Mouse (Mus musculus): ENCODE measurements at regions not wholly inside any gene's neighbourhood (a gene's known extent, or its start where the extent isn't known, plus 50 kb on each side); places are given as distances from the start of the nearest gene placed in this dataset.

- Histone ChIP-seq H3K9me3 (replicated peaks; ENCODE audit: control insufficient read depth, low read length) (no peaks in the 10 kb centered on the region), H3K27me3 (ENCODE audit: control insufficient read depth, insufficient read depth, low read length) (no peaks in the 10 kb centered on the region), H3K4me3 (replicated peaks; ENCODE audit: low read length) (no peak overlapping the region), H3K4me1 (ENCODE audit: control insufficient read depth, insufficient read depth, low read length) (no peaks in the 10 kb centered on the region), H3K9ac (ENCODE audit: low read length) (no peak overlapping the region), H3K36me3 (ENCODE audit: control insufficient read depth, insufficient read depth, low read length) (no peaks in the 10 kb centered on the region), H3K27ac (ENCODE audit: low read length) (no peak overlapping the region), H3K4me2 (ENCODE audit: low read depth, low read length) (no peak overlapping the region)
- no peak for ATAC-seq (ENCODE audit: insufficient read depth, low FRiP score)
- 86% methylated on average over 7 of the region's 7 CpGs for WGBS
These were observed 310.6 kb upstream of the Dio3 start for GRCm38 (mm10) chr12:109968303-109968702.

GRCm38 (mm10) chr12:109971508-109971907, 307.4 kb upstream of the Dio3 start:
- no peaks in the 10 kb centered on the region for H3K4me1 ChIP-seq (ENCODE audit: control insufficient read depth, insufficient read depth, low read length)
- H3K4me3 ChIP-seq (replicated peaks; ENCODE audit: low read length): no peak overlapping the region
- no peak overlapping the region for H3K9ac ChIP-seq (ENCODE audit: low read length)
- no peaks in the 10 kb centered on the region for H3K27me3 ChIP-seq (ENCODE audit: control insufficient read depth, insufficient read depth, low read length)
- no peaks in the 10 kb centered on the region for H3K9me3 ChIP-seq (replicated peaks; ENCODE audit: control insufficient read depth, low read length)
- H3K27ac ChIP-seq (ENCODE audit: low read length): no peak overlapping the region
- H3K36me3 ChIP-seq (ENCODE audit: control insufficient read depth, insufficient read depth, low read length): no peaks in the 10 kb centered on the region
- no peak overlapping the region for H3K4me2 ChIP-seq (ENCODE audit: low read depth, low read length)
- 70% methylated on average over 3 of the region's 3 CpGs for WGBS
- no peak for ATAC-seq (ENCODE audit: insufficient read depth, low FRiP score)

- Histone ChIP-seq H3K9me3 (replicated peaks; ENCODE audit: control insufficient read depth, low read length) (no peaks in the 10 kb centered on the region), H3K27ac (ENCODE audit: low read length) (no peak overlapping the region), H3K4me1 (ENCODE audit: control insufficient read depth, insufficient read depth, low read length) (no peaks in the 10 kb centered on the region), H3K36me3 (ENCODE audit: control insufficient read depth, insufficient read depth, low read length) (no peaks in the 10 kb centered on the region), H3K4me2 (ENCODE audit: low read depth, low read length) (no peak overlapping the region), H3K4me3 (replicated peaks; ENCODE audit: low read length) (no peak overlapping the region), H3K9ac (ENCODE audit: low read length) (no peak overlapping the region), H3K27me3 (ENCODE audit: control insufficient read depth, insufficient read depth, low read length) (no peaks in the 10 kb centered on the region)
- no peak for ATAC-seq (ENCODE audit: insufficient read depth, low FRiP score)
- WGBS: 49% methylated on average over 5 of the region's 5 CpGs
These were observed 306.4 kb upstream of the Dio3 start for GRCm38 (mm10) chr12:109972366-109973015.

- WGBS: 72% methylated on average over 4 of the region's 4 CpGs
- no peak for ATAC-seq (ENCODE audit: insufficient read depth, low FRiP score)
These were observed 305.3 kb upstream of the Dio3 start for GRCm38 (mm10) chr12:109973598-109973997.

GRCm38 (mm10) chr12:109975176-109975972, 303.5 kb upstream of the Dio3 start:
- Histone ChIP-seq H3K4me1 (ENCODE audit: control insufficient read depth, insufficient read depth, low read length) (no peaks in the 10 kb centered on the region), H3K4me2 (ENCODE audit: low read depth, low read length) (no peak overlapping the region), H3K4me3 (replicated peaks; ENCODE audit: low read length) (no peak overlapping the region), H3K36me3 (ENCODE audit: control insufficient read depth, insufficient read depth, low read length) (no peaks in the 10 kb centered on the region), H3K27ac (ENCODE audit: low read length) (no peak overlapping the region), H3K27me3 (ENCODE audit: control insufficient read depth, insufficient read depth, low read length) (no peaks in the 10 kb centered on the region), H3K9ac (ENCODE audit: low read length) (no peak overlapping the region), H3K9me3 (replicated peaks; ENCODE audit: control insufficient read depth, low read length) (no peaks in the 10 kb centered on the region)
- 88% methylated on average over 17 of the region's 17 CpGs for WGBS
- no peak for ATAC-seq (ENCODE audit: insufficient read depth, low FRiP score)

More at GRCm38 (mm10) chr12:109973598-109973997, 305.3 kb upstream of the Dio3 start:
- no peaks in the 10 kb centered on the region for H3K36me3 ChIP-seq (ENCODE audit: control insufficient read depth, insufficient read depth, low read length)
- no peaks in the 10 kb centered on the region for H3K27me3 ChIP-seq (ENCODE audit: control insufficient read depth, insufficient read depth, low read length)
- no peak overlapping the region for H3K9ac ChIP-seq (ENCODE audit: low read length)
- no peak overlapping the region for H3K4me3 ChIP-seq (replicated peaks; ENCODE audit: low read length)
- H3K4me2 ChIP-seq (ENCODE audit: low read depth, low read length): no peak overlapping the region
- no peaks in the 10 kb centered on the region for H3K9me3 ChIP-seq (replicated peaks; ENCODE audit: control insufficient read depth, low read length)
- H3K27ac ChIP-seq (ENCODE audit: low read length): no peak overlapping the region
- H3K4me1 ChIP-seq (ENCODE audit: control insufficient read depth, insufficient read depth, low read length): no peaks in the 10 kb centered on the region

GRCm38 (mm10) chr12:109984651-109985050, 294.2 kb upstream of the Dio3 start:
- 70% methylated on average over 11 of the region's 11 CpGs for WGBS
- Histone ChIP-seq H3K4me1 (ENCODE audit: control insufficient read depth, insufficient read depth, low read length) (no peaks in the 10 kb centered on the region), H3K4me3 (replicated peaks; ENCODE audit: low read length) (no peak overlapping the region), H3K9ac (ENCODE audit: low read length) (no peak overlapping the region), H3K27me3 (ENCODE audit: control insufficient read depth, insufficient read depth, low read length) (no peaks in the 10 kb centered on the region), H3K4me2 (ENCODE audit: low read depth, low read length) (no peak overlapping the region), H3K36me3 (ENCODE audit: control insufficient read depth, insufficient read depth, low read length) (no peaks in the 10 kb centered on the region), H3K9me3 (replicated peaks; ENCODE audit: control insufficient read depth, low read length) (no peaks in the 10 kb centered on the region), H3K27ac (ENCODE audit: low read length) (no peak overlapping the region)
- no peak for ATAC-seq (ENCODE audit: insufficient read depth, low FRiP score)

GRCm38 (mm10) chr12:109993410-109993809, 285.5 kb upstream of the Dio3 start:
- Histone ChIP-seq H3K9ac (ENCODE audit: low read length) (no peak overlapping the region), H3K4me1 (ENCODE audit: control insufficient read depth, insufficient read depth, low read length) (no peaks in the 10 kb centered on the region), H3K4me2 (ENCODE audit: low read depth, low read length) (no peak overlapping the region), H3K27ac (ENCODE audit: low read length) (no peak overlapping the region), H3K27me3 (ENCODE audit: control insufficient read depth, insufficient read depth, low read length) (no peaks in the 10 kb centered on the region), H3K36me3 (ENCODE audit: control insufficient read depth, insufficient read depth, low read length) (no peaks in the 10 kb centered on the region), H3K4me3 (replicated peaks; ENCODE audit: low read length) (no peak overlapping the region), H3K9me3 (replicated peaks; ENCODE audit: control insufficient read depth, low read length) (peaks cover 4% of the 10 kb centered on the region; the same call in 1 of the 2 replicates)
- no peak for ATAC-seq (ENCODE audit: insufficient read depth, low FRiP score)
- 92% methylated on average over 7 of the region's 7 CpGs for WGBS

- H3K4me1 ChIP-seq (ENCODE audit: control insufficient read depth, insufficient read depth, low read length): no peaks in the 10 kb centered on the region
- no peak overlapping the region for H3K9ac ChIP-seq (ENCODE audit: low read length)
- ATAC-seq (ENCODE audit: insufficient read depth, low FRiP score): no peak
- no peak overlapping the region for H3K4me2 ChIP-seq (ENCODE audit: low read depth, low read length)
- no peak overlapping the region for H3K27ac ChIP-seq (ENCODE audit: low read length)
- H3K27me3 ChIP-seq (ENCODE audit: control insufficient read depth, insufficient read depth, low read length): no peaks in the 10 kb centered on the region
- no peaks in the 10 kb centered on the region for H3K9me3 ChIP-seq (replicated peaks; ENCODE audit: control insufficient read depth, low read length)
- no peak overlapping the region for H3K4me3 ChIP-seq (replicated peaks; ENCODE audit: low read length)
- WGBS: 92% methylated on average over 2 of the region's 2 CpGs
- H3K36me3 ChIP-seq (ENCODE audit: control insufficient read depth, insufficient read depth, low read length): no peaks in the 10 kb centered on the region
These were observed 276.2 kb upstream of the Dio3 start for GRCm38 (mm10) chr12:110002717-110003116.

- no peak overlapping the region for H3K4me3 ChIP-seq (replicated peaks; ENCODE audit: low read length)
- no peak for ATAC-seq (ENCODE audit: insufficient read depth, low FRiP score)
- no peak overlapping the region for H3K27ac ChIP-seq (ENCODE audit: low read length)
- no peaks in the 10 kb centered on the region for H3K27me3 ChIP-seq (ENCODE audit: control insufficient read depth, insufficient read depth, low read length)
- no peak overlapping the region for H3K4me2 ChIP-seq (ENCODE audit: low read depth, low read length)
- H3K9ac ChIP-seq (ENCODE audit: low read length): no peak overlapping the region
- no peaks in the 10 kb centered on the region for H3K36me3 ChIP-seq (ENCODE audit: control insufficient read depth, insufficient read depth, low read length)
- WGBS: 45% methylated on average over 4 of the region's 4 CpGs
- H3K4me1 ChIP-seq (ENCODE audit: control insufficient read depth, insufficient read depth, low read length): no peaks in the 10 kb centered on the region
- no peaks in the 10 kb centered on the region for H3K9me3 ChIP-seq (replicated peaks; ENCODE audit: control insufficient read depth, low read length)
These were observed 269.7 kb upstream of the Dio3 start for GRCm38 (mm10) chr12:110009136-110009535.

Data from stomach, embryonic 16.5 days (tissue).